Mouse (Mus musculus) MEL (cell line): ENCODE data around the gene Smoc1. TPM values are rescaled to one million over a fixed set of nuclear protein-coding genes. Genes with fewer than 3 reads are reported as not detected.

Source experiments
- DNase-seq: peaks from one replicate; pipeline ENCODE4 v3.0.0; 2011; ENCODE audit warnings: low read depth, low spot score
- H3K27ac ChIP-seq: 2 replicates; pipeline ENCODE4 v1.5.1; 2012; ENCODE audit warnings: low read depth, mild to moderate bottlenecking, control low read depth, low read length, moderate library complexity; ENCODE audit not compliant: control insufficient read depth
- H3K27me3 ChIP-seq, 2 experiments: fragments of 150-350 bp in 1 of 2; sonication (generic) in 1 of 2; 2 replicates each; pipeline ENCODE4 v1.6.1; 2012; ENCODE audit warnings: low read length in 2 of 2, mild to moderate bottlenecking in 2 of 2, improper control_type of control experiment in 1 of 2, moderate library complexity in 1 of 2; ENCODE audit not compliant: insufficient read depth in 2 of 2, control insufficient read depth in 1 of 2
- H3K36me3 ChIP-seq, 2 experiments: 2 replicates each; pipeline ENCODE4 v1.6.1; 2012 to 2014; ENCODE audit warnings: low read length in 2 of 2, improper control_type of control experiment in 1 of 2, inconsistent platforms in 1 of 2, mild to moderate bottlenecking in 1 of 2; ENCODE audit not compliant: insufficient read depth in 2 of 2, control insufficient read depth in 1 of 2
- H3K4me1 ChIP-seq, 2 experiments: fragments of 150-350 bp in 1 of 2; sonication (generic) in 1 of 2; 2 replicates each; pipeline ENCODE4 v1.6.1; 2012; ENCODE audit warnings: low read length in 2 of 2, improper control_type of control experiment in 1 of 2, mild to moderate bottlenecking in 1 of 2; ENCODE audit not compliant: insufficient read depth in 2 of 2, control insufficient read depth in 1 of 2
- H3K4me3 ChIP-seq, 2 experiments: fragments of 150-350 bp in 1 of 2; sonication (generic) in 1 of 2; 2 replicates each; pipeline ENCODE4 v1.5.1; 2012; ENCODE audit warnings: low read depth in 2 of 2, low read length in 2 of 2, mild to moderate bottlenecking in 2 of 2, moderate library complexity in 2 of 2, control low read depth in 1 of 2, improper control_type of control experiment in 1 of 2; ENCODE audit not compliant: control insufficient read depth in 1 of 2, insufficient read depth in 1 of 2
- H3K79me2 ChIP-seq: 2 replicates; pipeline ENCODE4 v1.6.1; 2012; ENCODE audit warnings: mild to moderate bottlenecking, low read length, moderate library complexity; ENCODE audit not compliant: control insufficient read depth, poor library complexity, insufficient read depth
- H3K9ac ChIP-seq: 2 replicates; pipeline ENCODE4 v1.6.1; 2012; ENCODE audit warnings: low read depth, mild to moderate bottlenecking, control low read depth, low read length, moderate library complexity; ENCODE audit not compliant: control insufficient read depth, poor library complexity, severe bottlenecking
- H3K9me3 ChIP-seq: fragments of 150-350 bp; sonication (generic); replicated peaks from 2 replicates; pipeline ENCODE4 v1.6.1; 2012; ENCODE audit warnings: mild to moderate bottlenecking, low read length, improper control_type of control experiment, moderate library complexity; ENCODE audit not compliant: insufficient read depth
- CHD1 ChIP-seq: IDR thresholded peaks from 2 replicates; pipeline ENCODE4 v1.6.1; 2012; ENCODE audit warnings: low read depth, mild to moderate bottlenecking, inconsistent platforms, low read length, improper control_type of control experiment
- CTCF ChIP-seq, 3 experiments: IDR thresholded peaks in 2 of 3; conservative IDR thresholded peaks in 1 of 3; 2 replicates each; pipeline ENCODE4 v1.5.1; 2011 to 2012; ENCODE audit warnings: low read length in 3 of 3, low read depth in 2 of 3, mild to moderate bottlenecking in 2 of 3, improper control_type of control experiment in 1 of 3, inconsistent platforms in 1 of 3, mixed read lengths in 1 of 3, moderate library complexity in 1 of 3; ENCODE audit not compliant: control insufficient read depth in 1 of 3, insufficient read depth in 1 of 3, poor library complexity in 1 of 3, severe bottlenecking in 1 of 3
- E2F4 ChIP-seq: IDR thresholded peaks from 2 replicates; pipeline ENCODE4 v1.6.1; 2011; ENCODE audit warnings: low read depth, low read length, improper control_type of control experiment, borderline replicate concordance
- EP300 ChIP-seq, 2 experiments: IDR thresholded peaks; 2 replicates each; pipeline ENCODE4 v1.6.1; 2011; ENCODE audit warnings: improper control_type of control experiment in 2 of 2, low read length in 2 of 2, low read depth in 1 of 2, mild to moderate bottlenecking in 1 of 2
- GATA1 ChIP-seq: IDR thresholded peaks from 2 replicates; pipeline ENCODE4 v1.6.1; 2011; ENCODE audit warnings: low read depth, low read length, improper control_type of control experiment
- JUND ChIP-seq: IDR thresholded peaks from 2 replicates; pipeline ENCODE4 v1.6.1; 2011; ENCODE audit warnings: low read depth, mild to moderate bottlenecking, improper control_type of control experiment, low read length
- MAX ChIP-seq: IDR thresholded peaks from 2 replicates; pipeline ENCODE4 v1.6.1; 2011; ENCODE audit warnings: low read length, improper control_type of control experiment
- MEF2A ChIP-seq: IDR thresholded peaks from 2 replicates; pipeline ENCODE4 v1.6.1; 2014; ENCODE audit warnings: low read depth, mild to moderate bottlenecking, inconsistent platforms, low read length, improper control_type of control experiment; ENCODE audit not compliant: poor library complexity, insufficient replicate concordance, severe bottlenecking; ENCODE audit errors: extremely low read depth
- MXI1 ChIP-seq: IDR thresholded peaks from 2 replicates; pipeline ENCODE4 v1.6.1; 2011; ENCODE audit warnings: mild to moderate bottlenecking, low read depth, low read length, improper control_type of control experiment
- MYB ChIP-seq: IDR thresholded peaks from 2 replicates; pipeline ENCODE4 v1.6.1; 2011; ENCODE audit warnings: mild to moderate bottlenecking, low read depth, low read length, improper control_type of control experiment
- MYC ChIP-seq: IDR thresholded peaks from 2 replicates; pipeline ENCODE4 v1.6.1; 2011; ENCODE audit warnings: low read depth, mild to moderate bottlenecking, low read length, improper control_type of control experiment, moderate library complexity
- NELFE ChIP-seq: IDR thresholded peaks from 2 replicates; pipeline ENCODE4 v1.6.1; 2011; ENCODE audit warnings: low read depth, low read length, improper control_type of control experiment
- NRF1 ChIP-seq: IDR thresholded peaks from 2 replicates; pipeline ENCODE4 v1.6.1; 2014; ENCODE audit warnings: low read depth, mild to moderate bottlenecking, inconsistent platforms, low read length, improper control_type of control experiment, moderate library complexity; ENCODE audit not compliant: poor library complexity, insufficient read depth, severe bottlenecking
- POLR2AphosphoS5 ChIP-seq: IDR thresholded peaks from 2 replicates; pipeline ENCODE4 v1.6.1; 2012; ENCODE audit warnings: low read depth, borderline replicate concordance, mild to moderate bottlenecking, inconsistent platforms, low read length, moderate library complexity, mixed read lengths
- RAD21 ChIP-seq: IDR thresholded peaks from 2 replicates; pipeline ENCODE4 v1.6.1; 2011; ENCODE audit warnings: mild to moderate bottlenecking, low read depth, low read length, improper control_type of control experiment
- SIN3A ChIP-seq: IDR thresholded peaks from 2 replicates; pipeline ENCODE4 v1.6.1; 2012; ENCODE audit warnings: low read length, improper control_type of control experiment, inconsistent platforms
- SMC3 ChIP-seq: IDR thresholded peaks from 2 replicates; pipeline ENCODE4 v1.6.1; 2011; ENCODE audit warnings: low read depth, low read length, improper control_type of control experiment
- TBP ChIP-seq: IDR thresholded peaks from 2 replicates; pipeline ENCODE4 v1.8.0; 2011; ENCODE audit warnings: low read depth, low read length, improper control_type of control experiment
- TCF12 ChIP-seq: IDR thresholded peaks from 2 replicates; pipeline ENCODE4 v1.6.1; 2014; ENCODE audit warnings: low read depth, mild to moderate bottlenecking, inconsistent platforms, low read length, improper control_type of control experiment, moderate library complexity
- UBTF ChIP-seq: IDR thresholded peaks from 2 replicates; pipeline ENCODE4 v1.6.1; 2012; ENCODE audit warnings: low read depth, mild to moderate bottlenecking, inconsistent platforms, low read length, improper control_type of control experiment, moderate library complexity, borderline replicate concordance; ENCODE audit not compliant: insufficient read depth
- USF1 ChIP-seq: IDR thresholded peaks from 2 replicates; pipeline ENCODE4 v1.6.1; 2014; ENCODE audit warnings: low read depth, mild to moderate bottlenecking, inconsistent platforms, low read length, improper control_type of control experiment, moderate library complexity
- USF2 ChIP-seq, 2 experiments: IDR thresholded peaks; 2 replicates each; pipeline ENCODE4 v1.6.1; 2011 to 2012; ENCODE audit warnings: improper control_type of control experiment in 2 of 2, low read length in 2 of 2, borderline replicate concordance in 1 of 2, inconsistent platforms in 1 of 2, low read depth in 1 of 2, mild to moderate bottlenecking in 1 of 2; ENCODE audit not compliant: insufficient read depth in 1 of 2
- ZC3H11A ChIP-seq: IDR thresholded peaks from 2 replicates; pipeline ENCODE4 v1.6.1; 2012; ENCODE audit warnings: low read depth, mild to moderate bottlenecking, inconsistent platforms, low read length, improper control_type of control experiment
- ZKSCAN1 ChIP-seq: IDR thresholded peaks from 2 replicates; pipeline ENCODE4 v1.6.1; 2012; ENCODE audit warnings: low read depth, mild to moderate bottlenecking, inconsistent platforms, low read length, improper control_type of control experiment, moderate library complexity
- ZMIZ1 ChIP-seq: IDR thresholded peaks from 2 replicates; pipeline ENCODE4 v1.6.1; 2012; ENCODE audit warnings: low read depth, mild to moderate bottlenecking, inconsistent platforms, low read length, improper control_type of control experiment, moderate library complexity
- polyA plus RNA-seq, 2 experiments: library from polyadenylated mRNA; stranded (reverse) in 1 of 2; unstranded in 1 of 2; fragments of >175 nt in 1 of 2; fragments of >200 nt in 1 of 2; gene quantifications; 2 replicates each; pipeline versions ENCODE4 v1.2.1 to v1.2.4; 2012; ENCODE audit warnings: low replicate concordance in 2 of 2, low read depth in 1 of 2; ENCODE audit not compliant: insufficient read length in 2 of 2, insufficient read depth in 1 of 2, missing spikeins in 1 of 2
- total RNA-seq: library from RNA; depleted of rRNA; stranded (reverse); fragments of 300-350 nt; gene quantifications from 2 replicates; pipeline ENCODE4 v1.2.3, GENCODE M21; 2012

The Smoc1 gene
- total and polyA plus RNA-seq, 3 experiments = 18.8 to 23.3 TPM; not detected in 1

DNA sequence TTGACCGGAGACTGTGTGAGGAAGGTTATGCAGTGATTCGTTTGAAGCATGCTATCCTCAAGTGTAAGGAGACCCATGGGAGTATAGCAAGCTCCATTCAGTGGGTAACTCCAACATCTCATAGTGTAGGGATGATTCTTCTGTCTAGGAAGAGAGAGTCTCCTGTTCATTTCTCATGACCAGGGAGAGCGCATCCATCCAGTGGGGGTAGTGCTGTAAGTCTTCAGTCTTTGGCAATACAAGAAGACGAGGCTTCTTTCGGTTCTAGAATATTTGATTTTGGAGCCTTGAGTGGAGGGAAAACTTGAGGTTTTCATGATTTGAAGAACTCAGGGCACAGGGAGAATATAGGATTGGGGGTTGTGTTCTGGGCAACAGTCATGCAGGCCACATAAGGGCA lies 23.1 kb downstream of the Smoc1 start:
- Histone ChIP-seq H3K79me2 (no peaks in the 10 kb centered on the region), H3K4me1 (no peaks in the 10 kb centered on the region), H3K27me3 (no peaks in the 10 kb centered on the region), H3K9ac (no peak overlapping the region), H3K36me3 (peaks cover 0 to 6% of the 10 kb centered on the region in 2 experiments; a peak in 2 of 4 replicates), H3K9me3 (no peaks in the 10 kb centered on the region), H3K27ac (no peak overlapping the region), H3K4me3 (no peak overlapping the region)
- DNase-seq = no peak
- TF ChIP-seq MYB (no peak), RAD21 (no peak), JUND (no peak), UBTF (no peak), MYC (no peak), SIN3A (no peak), ZKSCAN1 (no peak), MEF2A (no peak), NELFE (no peak), USF1 (no peak), TCF12 (no peak), CTCF (IDR thresholded peaks at IDR 0.05 in 2 of 3, conservative IDR thresholded peaks at IDR 0.05 in 1 of 3; ENCODE audit: control insufficient read depth in 1 of 3, insufficient read depth in 1 of 3, low read depth in 2 of 3, low read length in 3 of 3, poor library complexity in 1 of 3, severe bottlenecking in 1 of 3) (no peak), POLR2AphosphoS5 (no peak), MAX (no peak), E2F4 (no peak), TBP (no peak)

DNA sequence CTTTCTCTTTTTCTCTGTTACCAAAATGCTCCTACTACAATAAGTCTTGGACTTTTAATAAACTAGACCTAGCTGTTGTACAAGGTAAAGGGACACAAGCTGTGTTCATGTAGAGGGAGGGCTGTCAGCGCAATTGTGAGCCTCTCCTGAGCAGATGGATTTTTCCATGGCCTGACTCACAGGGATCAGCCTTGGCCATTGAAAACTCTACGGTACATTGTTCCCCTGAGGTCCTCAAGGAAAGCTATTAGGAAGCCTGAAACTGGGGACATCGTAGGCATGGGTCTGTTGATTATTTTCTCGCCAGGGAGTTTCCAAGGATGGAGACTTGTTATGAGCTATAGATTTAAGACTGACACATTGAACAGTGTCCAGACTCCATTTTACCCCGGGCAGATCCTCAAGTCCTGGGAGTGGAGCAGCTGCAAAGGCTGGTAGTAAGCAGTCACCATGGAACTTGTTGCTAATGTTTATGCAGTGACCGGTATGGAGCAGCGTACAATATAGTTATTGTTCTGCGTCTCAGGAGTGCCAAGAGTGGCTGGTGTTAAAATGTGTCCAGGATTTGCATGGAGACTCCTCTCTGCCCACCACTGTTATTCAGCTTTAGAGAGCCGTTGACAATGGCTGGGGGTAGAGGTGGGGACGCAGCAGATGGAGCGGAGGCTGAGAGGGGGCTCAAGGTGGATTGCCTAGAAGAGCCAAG lies 28.5 kb downstream of the Smoc1 start:
- Histone ChIP-seq H3K36me3 (no peaks in the 10 kb centered on the region), H3K4me1 (0 out of 4 replicates have a peak, but pooled peaks cover 0 to 3% of the 10 kb centered on the region in 2 experiments), H3K27ac (no peak overlapping the region), H3K9me3 (no peaks in the 10 kb centered on the region), H3K79me2 (no peaks in the 10 kb centered on the region), H3K9ac (no peak overlapping the region), H3K27me3 (no peaks in the 10 kb centered on the region), H3K4me3 (no peak overlapping the region)
- no peak for DNase-seq
- no peak for TF ChIP-seq POLR2AphosphoS5
- no peak for TF ChIP-seq GATA1
- no peak for TF ChIP-seq ZC3H11A
- TF ChIP-seq SMC3 = no peak
- no peak for TF ChIP-seq USF2 (IDR thresholded peaks at IDR 0.05; ENCODE audit: borderline replicate concordance in 1 of 2, insufficient read depth in 1 of 2, low read depth in 1 of 2, low read length in 2 of 2)
- no peak for TF ChIP-seq RAD21
- TF ChIP-seq EP300 (IDR thresholded peaks at IDR 0.05; ENCODE audit: low read depth in 1 of 2, low read length in 2 of 2) = no peak
- no peak for TF ChIP-seq E2F4
- no peak for TF ChIP-seq NELFE
- no peak for TF ChIP-seq CHD1
- TF ChIP-seq TBP = no peak
- TF ChIP-seq MXI1 = no peak
- TF ChIP-seq NRF1 = no peak
- TF ChIP-seq ZMIZ1 = no peak
